ENCODE assay signal across 20 mouse cellular contexts in the genomic region with DNA sequence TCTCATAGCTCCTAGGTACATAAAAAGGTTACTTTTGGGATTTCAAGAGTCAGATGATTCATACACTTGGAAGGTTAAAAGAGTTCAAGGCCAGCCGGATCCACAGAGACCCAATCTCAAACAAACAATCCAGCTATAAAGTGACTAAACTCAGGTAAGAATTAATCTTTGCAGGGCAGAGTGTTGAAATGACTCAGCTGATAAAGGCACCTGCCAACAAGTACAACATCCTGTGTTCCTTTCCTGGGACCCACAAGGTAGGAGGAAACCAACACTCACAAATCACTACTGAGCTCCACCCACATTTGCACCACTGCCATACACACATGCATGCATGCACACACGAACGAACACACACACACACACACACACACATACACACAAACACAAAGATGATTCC. TPM values are rescaled to one million over a fixed set of nuclear protein-coding genes. Genes with fewer than 3 reads are reported as not detected.
DNase-seq lines count a peak whose midpoint lies in the region; ATAC-seq lines count a peak whose summit lies in the region.
"Had no signal": no experiment of that assay in that cellular context is flagged by ENCODE, and none has a peak within 500 bp of the region (broad histone marks: within the 10 kb centered on the region; RNA-seq: fewer than 3 reads in every experiment).

No protein-coding gene starts in this region.

- no peak overlapping the region for H3K9ac ChIP-seq in intestine, embryonic 16.5 days (ENCODE audit: low read depth, low read length)
- no peak overlapping the region for H3K9ac ChIP-seq in stomach, embryonic 15.5 days
- H3K9ac ChIP-seq in hindbrain, embryonic 12.5 days: no peak overlapping the region
- H3K9ac ChIP-seq: embryonic facial prominence, embryonic 13.5 days; hindbrain, embryonic 15.5 days; midbrain, embryonic 12.5 days had no signal

- no peak overlapping the region for H3K4me3 ChIP-seq in intestine, embryonic 16.5 days (ENCODE audit: low read length)
- no peak overlapping the region for H3K4me3 ChIP-seq in stomach, embryonic 15.5 days (replicated peaks)
- H3K4me3 ChIP-seq in hindbrain, embryonic 12.5 days: no peak overlapping the region
- H3K4me3 ChIP-seq: embryonic facial prominence, embryonic 13.5 days; heart, adult 2 months; hindbrain, embryonic 15.5 days; midbrain, embryonic 12.5 days had no signal

- H3K9me3 ChIP-seq in intestine, embryonic 16.5 days (ENCODE audit: control insufficient read depth, low read length): no peaks in the 10 kb centered on the region
- no peaks in the 10 kb centered on the region for H3K9me3 ChIP-seq in stomach, embryonic 15.5 days
- no peaks in the 10 kb centered on the region for H3K9me3 ChIP-seq in hindbrain, embryonic 12.5 days (replicated peaks)
- H3K9me3 ChIP-seq: embryonic facial prominence, embryonic 13.5 days; G1E; hindbrain, embryonic 15.5 days; midbrain, embryonic 12.5 days had no signal

- peaks cover 25% of the 10 kb centered on the region for H3K4me1 ChIP-seq in intestine, embryonic 16.5 days (ENCODE audit: control insufficient read depth, insufficient read depth, low read length)
- peaks cover 12% of the 10 kb centered on the region for H3K4me1 ChIP-seq in stomach, embryonic 15.5 days
- peaks cover 13% of the 10 kb centered on the region for H3K4me1 ChIP-seq in hindbrain, embryonic 12.5 days

- 62% methylated on average over 3 of the region's 3 CpGs for WGBS in intestine, embryonic 16.5 days
- whole genome bisulfite sequencing in stomach, embryonic 15.5 days: 59% methylated on average over 3 of the region's 3 CpGs
- 91% methylated on average over 3 of the region's 3 CpGs for WGBS in hindbrain, embryonic 12.5 days

- peak; percentile 76 for ATAC-seq in activated CD4-positive, CD25-positive, alpha-beta regulatory T cell, adult 4 months
- ATAC-seq in intestine, embryonic 16.5 days: peak; percentile 61
- peak; percentile 62 for ATAC-seq in stomach, embryonic 15.5 days (ENCODE audit: insufficient read depth, low FRiP score, low read depth)
- ATAC-seq in hindbrain, embryonic 12.5 days (ENCODE audit: low FRiP score): no peak

- H3K27ac ChIP-seq in intestine, embryonic 16.5 days (ENCODE audit: low read length): peak overlapping the region; percentile 57; the same call in 1 of the 2 replicates
- no peak overlapping the region for H3K27ac ChIP-seq in stomach, embryonic 15.5 days
- no peak overlapping the region for H3K27ac ChIP-seq in hindbrain, embryonic 12.5 days
- H3K27ac ChIP-seq: embryonic facial prominence, embryonic 13.5 days; heart, adult 2 months; hindbrain, embryonic 15.5 days had no signal

- no peaks in the 10 kb centered on the region for H3K27me3 ChIP-seq in intestine, embryonic 16.5 days (replicated peaks; ENCODE audit: control insufficient read depth, insufficient read depth, low read length)
- no peaks in the 10 kb centered on the region for H3K27me3 ChIP-seq in stomach, embryonic 15.5 days (replicated peaks)
- H3K27me3 ChIP-seq in hindbrain, embryonic 12.5 days: no peaks in the 10 kb centered on the region
- H3K27me3 ChIP-seq: embryonic facial prominence, embryonic 13.5 days; hindbrain, embryonic 15.5 days; midbrain, embryonic 12.5 days had no signal

- no peak overlapping the region for H3K4me2 ChIP-seq in intestine, embryonic 16.5 days (ENCODE audit: low read depth, low read length)
- H3K4me2 ChIP-seq in stomach, embryonic 15.5 days: no peak overlapping the region
- no peak overlapping the region for H3K4me2 ChIP-seq in hindbrain, embryonic 12.5 days (replicated peaks)
- H3K4me2 ChIP-seq: embryonic facial prominence, embryonic 13.5 days; hindbrain, embryonic 15.5 days; midbrain, embryonic 12.5 days had no signal

- DNase-seq in lung, postnatal 36 days: peak; percentile 15
- DNase-seq in lung, postnatal 10 days: no peak
- no peak for DNase-seq in frontal cortex, postnatal 25 days (ENCODE audit: low spot score in 2 of 2)
- no peak for DNase-seq in left cerebral cortex, adult 9 months (ENCODE audit: low spot score in 2 of 2)
- DNase-seq: adrenal gland, postnatal 25 days; cerebellum, adult 11-12 months; cerebellum, postnatal 14 days; gastrocnemius, postnatal 10 days; heart, adult 2 months; heart, postnatal 36 days; kidney, adult 9 months; kidney, postnatal 25 days had no signal

- peaks cover 22% of the 10 kb centered on the region for H3K36me3 ChIP-seq in intestine, embryonic 16.5 days (ENCODE audit: control insufficient read depth, insufficient read depth, low read length)
- peaks cover 19% of the 10 kb centered on the region for H3K36me3 ChIP-seq in stomach, embryonic 15.5 days
- peaks cover 38% of the 10 kb centered on the region for H3K36me3 ChIP-seq in hindbrain, embryonic 12.5 days

RNA-seq across cellular contexts. Expression of a gene that starts 13.4 kb away (rescaled TPM):
- 10 to 100 TPM; 11.7 to 14.0 TPM for polyA plus RNA-seq in activated CD4-positive, CD25-positive, alpha-beta regulatory T cell, adult 4 months (2017; shearing (Covaris generic))
- 16.9 and 17.6 TPM in 2 replicates for polyA plus RNA-seq in intestine, embryonic 16.5 days (2015; fragmentation: Nextera tagmentation; extraction: Ambion mirVana)
- polyA plus RNA-seq in stomach, embryonic 15.5 days (2015; fragmentation: Nextera tagmentation; extraction: Ambion mirVana): 19.3 and 22.0 TPM in 2 replicates
- 31.8 and 32.8 TPM in 2 replicates for polyA plus RNA-seq in hindbrain, embryonic 12.5 days (2016; fragmentation: Nextera tagmentation; extraction: Ambion mirVana)

RNA-seq across cellular contexts. Expression of a gene that starts 13.8 kb away (rescaled TPM):
- 100 to 1,000 TPM; 163 to 246 TPM for polyA plus RNA-seq in activated CD4-positive, CD25-positive, alpha-beta regulatory T cell, adult 4 months (2017; shearing (Covaris generic))
- 196 and 226 TPM in 2 replicates for polyA plus RNA-seq in intestine, embryonic 16.5 days (2015; fragmentation: Nextera tagmentation; extraction: Ambion mirVana)
- 220 and 221 TPM in 2 replicates for polyA plus RNA-seq in stomach, embryonic 15.5 days (2015; fragmentation: Nextera tagmentation; extraction: Ambion mirVana)
- polyA plus RNA-seq in hindbrain, embryonic 12.5 days (2016; fragmentation: Nextera tagmentation; extraction: Ambion mirVana): 263 and 276 TPM in 2 replicates

RNA-seq across cellular contexts. Expression of a gene that starts 54.1 kb away (rescaled TPM):
- polyA plus RNA-seq in activated CD4-positive, CD25-positive, alpha-beta regulatory T cell, adult 4 months (2017; shearing (Covaris generic)): 10 to 100 TPM in 1 of 2 experiments, 1 to 10 TPM in 1; 9.5 to 10.9 TPM
- polyA plus RNA-seq in intestine, embryonic 16.5 days (2015; fragmentation: Nextera tagmentation; extraction: Ambion mirVana): 21.7 and 22.9 TPM in 2 replicates
- polyA plus RNA-seq in stomach, embryonic 15.5 days (2015; fragmentation: Nextera tagmentation; extraction: Ambion mirVana): 19.3 and 22.0 TPM in 2 replicates
- polyA plus RNA-seq in hindbrain, embryonic 12.5 days (2016; fragmentation: Nextera tagmentation; extraction: Ambion mirVana): 24.8 and 26.9 TPM in 2 replicates
